Mouse (Mus musculus): ENCODE measurements around the gene Ctsk.
"Not testable (repeated sequence)": the region's sequence is repeated elsewhere in the genome, so short reads cannot be mapped to it uniquely, and the experiment has no call there.

The Ctsk gene

DNA sequence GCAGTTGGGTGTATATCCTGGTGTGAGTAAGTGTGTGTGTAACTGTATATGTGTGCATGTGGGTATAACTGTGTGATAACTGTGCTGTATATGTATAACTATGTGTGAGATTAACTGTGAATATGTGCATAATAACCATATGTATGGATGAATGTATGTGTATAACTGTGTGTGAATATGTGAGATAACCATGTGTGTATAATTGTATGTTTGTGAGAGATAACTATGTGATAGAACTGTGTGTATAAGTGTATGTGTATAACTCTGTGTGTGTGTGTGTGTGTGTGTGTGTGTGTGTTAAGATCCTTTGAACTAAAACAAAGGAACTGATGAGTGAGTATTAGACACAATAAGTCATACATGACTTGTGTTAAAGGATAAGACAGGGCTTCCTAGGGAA lies 27.1 kb downstream of the Ctsk start:
- DNase-seq = no peak

DNA sequence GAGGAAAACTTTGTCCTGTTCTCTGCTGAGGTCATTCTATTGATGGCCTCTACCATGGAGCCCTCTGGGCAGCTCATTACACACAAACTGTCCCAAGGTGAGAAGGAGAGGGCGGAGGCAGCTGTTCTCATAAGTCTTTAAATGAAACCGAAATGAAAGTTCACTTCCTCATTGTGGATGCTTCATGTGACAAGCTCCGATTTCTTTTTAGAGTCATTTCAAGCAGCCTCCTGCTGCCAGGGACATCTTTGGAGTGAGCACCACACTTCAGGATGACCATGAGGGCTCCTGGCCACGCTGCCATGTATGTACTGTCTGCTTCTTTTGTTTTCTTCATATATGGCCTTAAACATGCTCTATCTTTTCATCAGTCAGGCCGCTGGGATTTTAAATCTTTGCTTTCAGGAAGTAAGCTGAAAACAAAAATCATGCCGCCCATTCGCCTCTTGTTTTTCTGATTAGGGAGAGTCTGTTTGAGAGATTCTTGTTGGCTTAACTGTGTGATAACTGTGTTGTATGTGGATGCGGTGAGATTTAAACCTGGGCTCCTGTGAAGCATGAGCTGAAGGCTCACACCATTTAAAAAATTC lies 27.7 kb downstream of the Ctsk start, which contains the start of gene Ctss:
TSS of gene Ctss (plus strand) at position 165 of the 590 bp plus-strand sequence.
- no peak for DNase-seq

DNA sequence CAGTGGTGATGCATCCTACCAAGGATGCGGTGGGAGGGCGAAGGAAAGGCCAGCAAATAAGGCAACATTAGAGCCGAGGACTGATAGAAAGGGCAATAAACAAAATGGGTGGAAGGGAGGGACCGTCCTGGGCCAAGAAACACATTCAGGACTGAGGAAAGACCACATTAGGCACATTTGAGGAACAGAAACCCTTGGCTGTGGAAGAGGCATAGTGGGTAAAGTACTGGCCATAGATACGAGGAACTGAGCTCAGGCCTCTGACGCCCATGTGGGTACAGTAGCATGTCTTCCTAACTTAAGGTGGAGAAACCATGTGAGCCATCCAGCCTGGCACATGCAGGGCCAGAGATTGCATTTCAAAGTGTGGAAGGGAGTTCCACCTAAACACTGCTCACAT lies 30.8 kb downstream of the Ctsk start:
- DNase-seq = no peak

DNA sequence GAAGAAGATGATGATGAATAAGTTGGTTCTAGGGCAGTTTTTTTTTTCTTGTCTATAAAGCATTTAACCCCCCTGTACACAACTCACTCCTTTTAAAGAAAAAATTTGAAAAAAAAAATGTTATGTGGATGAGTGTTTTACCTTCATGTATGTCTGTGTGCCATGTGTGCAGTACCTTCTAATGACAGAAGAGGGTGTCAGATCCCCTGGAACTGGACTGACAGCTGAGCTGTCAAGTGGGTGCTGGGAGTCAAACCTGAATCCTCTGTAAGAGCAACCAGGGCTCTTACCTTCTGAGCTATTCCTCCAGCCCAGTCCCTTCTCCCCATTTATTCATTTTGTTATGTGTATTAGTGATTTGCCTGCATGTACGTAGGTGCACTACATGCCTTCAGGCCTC lies 32.0 kb downstream of the Ctsk start:
- no peak for DNase-seq

DNA sequence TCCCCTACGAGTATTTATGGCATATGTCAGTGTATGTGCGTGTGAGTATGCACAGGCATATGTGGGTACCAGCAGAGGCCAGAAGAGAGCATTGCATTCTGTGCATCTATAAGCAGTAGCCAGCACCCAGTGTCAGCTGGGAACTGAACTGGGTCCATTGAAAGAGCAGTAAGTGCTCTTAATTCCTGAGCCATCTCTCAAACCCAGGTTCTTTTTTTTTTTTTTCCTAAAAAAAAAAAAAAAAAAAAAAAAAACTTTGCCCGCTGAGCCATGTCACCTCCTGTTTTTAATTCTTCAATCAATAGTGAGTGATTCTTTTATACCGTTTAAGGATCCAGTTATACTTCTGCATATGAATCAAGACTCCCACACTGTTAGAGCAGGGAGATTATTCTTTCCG lies 34.3 kb downstream of the Ctsk start:
- no peak for DNase-seq

DNA sequence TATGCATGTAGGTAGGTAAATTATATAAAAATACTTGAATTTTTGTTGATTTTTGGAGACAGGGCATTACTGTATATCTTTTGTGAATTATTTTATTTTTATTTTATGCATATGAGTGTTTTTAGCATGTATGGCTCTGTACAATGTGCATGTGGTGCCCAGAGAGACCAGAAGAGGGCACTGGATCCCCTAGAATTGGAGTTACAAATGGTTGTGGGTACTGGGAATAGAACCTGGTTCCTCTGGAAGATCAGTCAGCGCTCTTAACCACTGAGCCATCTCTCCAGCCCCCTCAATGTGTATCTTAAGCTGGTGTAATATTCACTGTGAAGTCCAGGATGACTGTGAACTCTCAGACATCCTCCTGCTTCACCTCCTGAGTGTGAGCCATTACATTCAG lies 35.9 kb downstream of the Ctsk start:
- DNase-seq = no peak

DNA sequence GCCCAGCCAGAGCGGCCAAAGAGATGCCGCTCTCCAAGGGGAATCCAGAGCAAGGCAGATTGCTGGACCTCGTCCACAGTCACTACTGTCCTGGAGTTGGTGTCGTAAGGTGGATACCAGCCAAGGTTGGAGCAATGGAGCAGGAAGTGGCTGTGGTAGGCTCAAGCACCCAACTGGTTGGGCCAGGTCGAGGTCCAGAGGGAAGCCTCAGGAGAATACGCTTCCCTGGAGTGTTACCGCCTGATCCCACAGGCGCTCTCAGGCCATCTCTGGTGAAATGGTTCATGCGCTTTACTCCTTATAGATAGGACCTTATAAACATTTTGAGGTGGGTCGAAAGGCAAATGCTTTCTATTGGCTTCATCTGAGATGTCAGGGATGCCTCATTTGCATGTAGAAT lies 39.9 kb downstream of the Ctsk start:
- no peak for DNase-seq

DNA sequence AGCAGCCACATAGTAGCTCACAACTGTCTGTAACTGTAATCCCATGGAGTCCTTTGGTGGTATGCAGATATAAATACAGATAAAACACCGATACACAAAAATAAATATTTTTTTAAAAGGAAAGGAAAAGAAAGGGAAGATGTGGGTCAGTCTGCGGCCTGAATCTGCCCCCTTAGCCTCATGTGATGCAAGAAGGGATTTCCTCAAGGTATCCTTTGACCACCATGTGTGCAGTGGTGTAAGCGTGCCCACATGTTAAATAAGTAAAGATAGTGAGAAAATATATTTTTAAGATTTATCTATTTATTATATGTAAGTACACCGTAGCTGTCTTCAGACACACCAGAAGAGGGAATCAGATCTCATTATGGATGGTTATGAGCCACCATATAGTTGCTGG lies 40.8 kb downstream of the Ctsk start:
- DNase-seq = no peak

DNA sequence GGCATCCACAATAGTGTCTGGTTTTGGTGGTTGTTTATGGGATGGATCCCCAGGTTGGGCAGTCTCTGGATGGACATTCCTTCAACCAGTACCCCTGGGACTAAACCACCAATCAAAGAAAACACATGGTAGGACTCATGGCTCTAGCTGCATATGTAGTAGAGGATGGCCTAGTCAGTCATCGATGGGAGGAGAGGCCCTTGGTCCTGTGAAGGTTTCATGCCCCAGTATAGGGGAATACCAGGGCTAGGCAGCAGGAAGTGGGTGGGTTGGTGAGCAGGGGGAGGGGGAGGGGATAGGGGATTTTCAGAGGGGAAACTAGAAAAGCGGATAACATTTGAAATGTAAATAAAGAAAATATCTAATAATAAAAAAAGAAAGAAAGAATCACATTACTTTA lies 42.1 kb downstream of the Ctsk start:
- DNase-seq = not testable (repeated sequence)

DNA sequence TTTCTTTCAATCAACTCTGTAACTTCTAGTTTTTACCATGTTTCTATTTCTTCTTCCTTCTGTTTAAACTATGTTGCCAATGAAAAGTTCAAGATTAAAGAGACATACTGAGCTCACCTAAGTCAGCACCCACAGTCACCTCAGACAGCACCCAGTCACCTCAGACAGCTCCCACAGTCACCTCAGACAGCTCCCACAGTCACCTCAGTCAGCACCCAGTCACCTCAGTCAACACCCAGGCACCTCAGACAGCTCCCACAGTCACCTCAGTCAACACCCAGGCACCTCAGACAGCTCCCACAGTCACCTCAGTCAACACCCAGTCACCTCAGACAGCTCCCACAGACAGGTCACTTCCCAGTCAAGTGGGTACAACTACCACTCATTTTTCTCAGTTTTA lies 43.1 kb downstream of the Ctsk start:
- DNase-seq = no peak

DNA sequence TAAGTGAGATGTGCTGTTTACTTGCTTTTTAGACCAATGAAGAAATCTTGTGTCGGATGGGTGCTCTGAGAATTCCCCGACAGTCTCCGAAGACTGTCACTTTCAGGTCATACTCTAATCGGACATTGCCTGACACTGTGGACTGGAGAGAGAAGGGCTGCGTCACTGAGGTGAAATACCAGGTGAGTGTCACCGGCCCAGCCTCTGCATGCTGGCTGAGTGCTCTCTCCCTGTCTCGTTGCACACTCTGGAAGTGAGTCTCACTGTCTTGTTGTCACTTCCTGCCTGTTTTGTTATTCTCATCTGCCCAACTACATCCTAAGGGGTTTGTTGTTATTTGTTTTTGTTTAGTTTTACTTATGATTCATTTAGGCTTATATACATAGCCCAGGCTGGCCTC lies 43.9 kb downstream of the Ctsk start:
- no peak for DNase-seq

DNA sequence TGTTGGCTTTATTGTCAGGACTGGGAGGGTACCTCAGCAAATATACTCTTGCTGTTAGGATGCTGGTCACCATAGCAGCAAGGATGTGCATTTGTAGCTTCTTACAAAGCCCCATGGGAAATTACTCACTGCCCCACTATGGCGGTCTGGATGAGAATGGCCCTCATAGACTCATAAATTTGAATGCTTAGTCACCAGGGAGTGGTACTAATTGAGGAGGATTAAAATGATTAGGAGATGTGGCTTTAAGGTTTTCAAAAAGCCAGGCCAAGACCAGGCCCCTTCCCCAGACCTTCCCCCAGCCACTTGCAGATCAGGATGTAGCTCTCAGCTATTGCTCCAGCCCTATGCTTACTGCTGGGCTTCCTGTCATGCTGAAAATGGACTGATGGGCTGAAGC lies 51.1 kb downstream of the Ctsk start:
- DNase-seq = no peak

DNA sequence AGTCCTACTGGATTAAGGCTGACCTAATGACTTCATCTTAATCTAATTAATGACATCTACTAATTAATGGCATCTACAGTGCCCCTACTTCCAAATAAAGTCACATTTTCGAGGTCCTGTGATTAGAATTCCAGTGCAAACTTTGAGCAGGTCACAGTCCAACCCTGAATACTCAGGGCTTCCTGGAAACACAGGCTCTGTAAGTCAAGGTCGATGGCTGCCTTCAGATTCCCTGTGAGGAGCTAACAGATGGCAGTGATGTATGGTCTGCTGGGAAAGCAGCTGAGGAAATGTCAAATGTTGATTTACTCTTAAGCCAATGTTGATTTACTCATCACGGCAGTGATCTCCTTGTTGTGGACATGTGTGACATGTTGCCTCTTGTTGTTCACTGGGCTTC lies 54.9 kb downstream of the Ctsk start:
- DNase-seq = no peak
